In genomic region chr2:132280518-132281120, GRCm38 (mm10) we compare ENCODE assay signal across 27 mouse cellular contexts. TPM values are rescaled to one million over a fixed set of nuclear protein-coding genes. Genes with fewer than 3 reads are reported as not detected.
A peak's percentile ranks its signal among the peaks of the same experiment; 100 is the strongest.
DNase-seq lines count a peak whose midpoint lies in the region; ATAC-seq and TF ChIP-seq lines count a peak whose summit lies in the region.
"Had no signal": no experiment of that assay in that cellular context is flagged by ENCODE, and none has a peak within 500 bp of the region (broad histone marks: within the 10 kb centered on the region; RNA-seq: fewer than 3 reads in every experiment).

No protein-coding gene starts in this region.

- H3K4me2 ChIP-seq in heart, postnatal 0 days (ENCODE audit: low read depth, low read length), result no peak overlapping the region
- no peak overlapping the region for H3K4me2 ChIP-seq in midbrain, embryonic 11.5 days
- H3K4me2 ChIP-seq: embryonic facial prominence, embryonic 13.5 days; heart, embryonic 13.5 days; limb, embryonic 13.5 days; liver, embryonic 13.5 days; midbrain, embryonic 13.5 days had no signal

- WGBS in heart, postnatal 0 days, result 89% methylated on average over 10 of the region's 10 CpGs
- WGBS in midbrain, embryonic 11.5 days, result 90% methylated on average over 10 of the region's 10 CpGs
- WGBS in midbrain, embryonic 10.5 days, result 91% methylated on average over 10 of the region's 10 CpGs

- H3K36me3 ChIP-seq in heart, postnatal 0 days (replicated peaks; ENCODE audit: control insufficient read depth, insufficient read depth, low read length), result 0 out of 2 replicates have a peak, but pooled peaks cover 7% of the 10 kb centered on the region
- no peaks in the 10 kb centered on the region for H3K36me3 ChIP-seq in midbrain, embryonic 11.5 days (ENCODE audit: control insufficient read depth, insufficient read depth, low read length)
- H3K36me3 ChIP-seq in midbrain, embryonic 10.5 days, result peaks cover 18% of the 10 kb centered on the region

- ATAC-seq in heart, postnatal 0 days (ENCODE audit: insufficient read depth, low read depth), result no peak
- ATAC-seq in midbrain, embryonic 11.5 days (ENCODE audit: low FRiP score), result no peak
- ATAC-seq: forebrain, embryonic 16.5 days; hindbrain, embryonic 16.5 days; intestine, embryonic 16.5 days; midbrain, embryonic 13.5 days had no signal

- DNase-seq in heart, postnatal 0 days (ENCODE audit: low spot score), result no peak
- DNase-seq in heart, adult 18-20 months, result no peak
- DNase-seq in midbrain, embryonic 11.5 days (ENCODE audit: low spot score, missing footprints), result peak; percentile 70
- DNase-seq in midbrain, embryonic 10.5 days (ENCODE audit: low spot score), result no peak
- peak; percentile 55 for DNase-seq in Muller cell, postnatal 12 days (ENCODE audit: inconsistent ontology term)
- DNase-seq in induced T-regulatory cell, adult 2 months (ENCODE audit: low read depth), result peak; percentile 67
- DNase-seq in frontal cortex, postnatal 10 days (ENCODE audit: low spot score in 2 of 2), result no peak
- DNase-seq in kidney, adult 18-20 months, result no peak
- DNase-seq: adrenal gland, postnatal 14 days; B cell, adult 2 months; cerebellum, adult 18-20 months; gastrocnemius, postnatal 10 days; kidney, adult 9 months; liver, embryonic 13.5 days; lung, adult 18-20 months; lung, postnatal 10 days; retina, postnatal 1 day; right cerebral cortex, postnatal 25 days had no signal

- H3K9me3 ChIP-seq in heart, postnatal 0 days (replicated peaks; ENCODE audit: control insufficient read depth, low read length), result no peaks in the 10 kb centered on the region
- H3K9me3 ChIP-seq in midbrain, embryonic 11.5 days (ENCODE audit: control insufficient read depth, low read length), result no peaks in the 10 kb centered on the region
- H3K9me3 ChIP-seq in midbrain, embryonic 10.5 days (replicated peaks), result no peaks in the 10 kb centered on the region
- H3K9me3 ChIP-seq: embryonic facial prominence, embryonic 13.5 days; heart, embryonic 13.5 days; limb, embryonic 13.5 days; liver, embryonic 13.5 days; midbrain, embryonic 13.5 days had no signal

- TF ChIP-seq EP300 in heart, postnatal 0 days (IDR thresholded peaks at IDR 0.05; ENCODE audit: low read depth), result no peak

- H3K27ac ChIP-seq in heart, postnatal 0 days (ENCODE audit: low read depth), result peak overlapping the region; percentile 22; the same call in 1 of the 2 replicates
- no peak overlapping the region for H3K27ac ChIP-seq in midbrain, embryonic 11.5 days (ENCODE audit: low read depth, low read length)
- no peak overlapping the region for H3K27ac ChIP-seq in midbrain, embryonic 10.5 days (replicated peaks)
- H3K27ac ChIP-seq: embryonic facial prominence, embryonic 13.5 days; heart, embryonic 13.5 days; left cerebral cortex, adult 2 months; limb, embryonic 13.5 days; liver, embryonic 13.5 days; midbrain, embryonic 13.5 days; stomach, postnatal 0 days had no signal

- H3K9ac ChIP-seq in heart, postnatal 0 days (replicated peaks; ENCODE audit: low read depth, low read length), result no peak overlapping the region
- H3K9ac ChIP-seq in midbrain, embryonic 11.5 days (ENCODE audit: low read length), result no peak overlapping the region
- H3K9ac ChIP-seq: embryonic facial prominence, embryonic 13.5 days; limb, embryonic 13.5 days; liver, embryonic 13.5 days; midbrain, embryonic 13.5 days had no signal

- no peaks in the 10 kb centered on the region for H3K27me3 ChIP-seq in heart, postnatal 0 days (ENCODE audit: control insufficient read depth, insufficient read depth, low read length)
- H3K27me3 ChIP-seq in midbrain, embryonic 11.5 days (ENCODE audit: control insufficient read depth, insufficient read depth, low read length), result no peaks in the 10 kb centered on the region
- no peaks in the 10 kb centered on the region for H3K27me3 ChIP-seq in midbrain, embryonic 10.5 days (ENCODE audit: low read depth, poor library complexity, severe bottlenecking)
- H3K27me3 ChIP-seq: embryonic facial prominence, embryonic 13.5 days; heart, embryonic 13.5 days; limb, embryonic 13.5 days; liver, embryonic 13.5 days; midbrain, embryonic 13.5 days had no signal

- TF ChIP-seq CTCF in heart, postnatal 0 days (IDR thresholded peaks at IDR 0.05; ENCODE audit: low read depth), result no peak

- no peak overlapping the region for H3K4me3 ChIP-seq in heart, postnatal 0 days (ENCODE audit: low read depth, low read length)
- H3K4me3 ChIP-seq in midbrain, embryonic 11.5 days (ENCODE audit: low read depth, low read length), result no peak overlapping the region
- H3K4me3 ChIP-seq in midbrain, embryonic 10.5 days, result no peak overlapping the region
- H3K4me3 ChIP-seq: embryonic facial prominence, embryonic 13.5 days; heart, embryonic 13.5 days; left cerebral cortex, adult 2 months; limb, embryonic 13.5 days; liver, embryonic 13.5 days; midbrain, embryonic 13.5 days had no signal

- peaks cover 50% of the 10 kb centered on the region for H3K4me1 ChIP-seq in heart, postnatal 0 days (ENCODE audit: control insufficient read depth, insufficient read depth)
- peaks cover 27% of the 10 kb centered on the region for H3K4me1 ChIP-seq in midbrain, embryonic 11.5 days (ENCODE audit: control insufficient read depth, insufficient read depth, low read length)
- peaks cover 46% of the 10 kb centered on the region for H3K4me1 ChIP-seq in midbrain, embryonic 10.5 days

RNA-seq across cellular contexts. Expression of gene Cds2, which starts 17.7 kb away (rescaled TPM):
- total RNA-seq in heart, postnatal 0 days (2014; rRNA removed; ENCODE audit: low replicate concordance), result 61.5 and 74.0 TPM in 2 replicates
- polyA plus RNA-seq in heart, postnatal 0 days (2015; fragmentation: Nextera tagmentation; extraction: Ambion mirVana), result 22.6 and 26.7 TPM in 2 replicates
- 10 to 100 TPM; 81.6 to 88.8 TPM for total RNA-seq in heart, adult 18-20 months (2021)
- 25.6 and 30.7 TPM in 2 replicates for polyA plus RNA-seq in midbrain, embryonic 11.5 days (2014; fragmentation: Nextera tagmentation; extraction: Ambion mirVana)
- polyA plus RNA-seq in midbrain, embryonic 10.5 days (2016; fragmentation: Nextera tagmentation; extraction: Ambion mirVana), result 21.4 and 22.7 TPM in 2 replicates

RNA-seq across cellular contexts. Expression of gene Pcna, which starts 27.5 kb away (rescaled TPM):
- 142 and 167 TPM in 2 replicates for total RNA-seq in heart, postnatal 0 days (2014; rRNA removed; ENCODE audit: low replicate concordance)
- 74.8 and 82.4 TPM in 2 replicates for polyA plus RNA-seq in heart, postnatal 0 days (2015; fragmentation: Nextera tagmentation; extraction: Ambion mirVana)
- 10 to 100 TPM; 40.6 to 41.8 TPM for total RNA-seq in heart, adult 18-20 months (2021)
- polyA plus RNA-seq in midbrain, embryonic 11.5 days (2014; fragmentation: Nextera tagmentation; extraction: Ambion mirVana), result 405 and 408 TPM in 2 replicates
- 383 and 428 TPM in 2 replicates for polyA plus RNA-seq in midbrain, embryonic 10.5 days (2016; fragmentation: Nextera tagmentation; extraction: Ambion mirVana)

RNA-seq across cellular contexts. Expression of gene Tmem230, which starts 33.0 kb away (rescaled TPM):
- 32.5 and 46.1 TPM in 2 replicates for total RNA-seq in heart, postnatal 0 days (2014; rRNA removed; ENCODE audit: low replicate concordance)
- polyA plus RNA-seq in heart, postnatal 0 days (2015; fragmentation: Nextera tagmentation; extraction: Ambion mirVana), result 37.1 and 41.8 TPM in 2 replicates
- 10 to 100 TPM; 24.7 to 26.9 TPM for total RNA-seq in heart, adult 18-20 months (2021)
- 54.2 and 57.1 TPM in 2 replicates for polyA plus RNA-seq in midbrain, embryonic 11.5 days (2014; fragmentation: Nextera tagmentation; extraction: Ambion mirVana)
- polyA plus RNA-seq in midbrain, embryonic 10.5 days (2016; fragmentation: Nextera tagmentation; extraction: Ambion mirVana), result 40.3 and 47.6 TPM in 2 replicates

Comparison
In these comparisons a context has a peak if more than half of its experiments do, and no peak if none do; other contexts are left out.
1. DNase-seq: peak in midbrain, embryonic 11.5 days (single experiment), Muller cell, postnatal 12 days (single experiment) and induced T-regulatory cell, adult 2 months (single experiment); none in heart, postnatal 0 days (single experiment), heart, adult 18-20 months (0 of 2), midbrain, embryonic 10.5 days (single experiment), frontal cortex, postnatal 10 days (0 of 2) and kidney, adult 18-20 months (single experiment).